Mouse (Mus musculus): ENCODE data around the gene Itgb3bp. TPM values are rescaled to one million over a fixed set of nuclear protein-coding genes. Genes with fewer than 3 reads are reported as not detected.

Gene Itgb3bp
- total and polyA plus RNA-seq, 2 experiments from 2014 or later: 6.4 to 8.8 TPM

GRCm38 (mm10) chr4:99739836-99740235 is 189.8 kb downstream of the Itgb3bp start:
- Histone ChIP-seq H3K4me2 (ENCODE audit: low read depth, low read length, poor library complexity, severe bottlenecking) (no peak overlapping the region), H3K27me3 (ENCODE audit: insufficient read depth, low read length) (no peaks in the 10 kb centered on the region), H3K36me3 (ENCODE audit: insufficient read depth, low read length) (no peaks in the 10 kb centered on the region), H3K9ac (replicated peaks; ENCODE audit: low read length, poor library complexity, severe bottlenecking) (no peak overlapping the region), H3K4me3 (ENCODE audit: low read depth, low read length) (no peak overlapping the region), H3K27ac (ENCODE audit: low read depth, low read length) (no peak overlapping the region), H3K9me3 (ENCODE audit: low read length) (no peaks in the 10 kb centered on the region), H3K4me1 (ENCODE audit: insufficient read depth, low read length) (no peaks in the 10 kb centered on the region)
- ATAC-seq (ENCODE audit: low FRiP score) (no peak), DNase-seq (ENCODE audit: low spot score) (no peak)
- WGBS: 47% methylated on average over 7 of the region's 7 CpGs
- TF ChIP-seq CTCF (IDR thresholded peaks at IDR 0.05): no peak

- no peak for ATAC-seq (ENCODE audit: low FRiP score)
- Histone ChIP-seq H3K9me3 (ENCODE audit: low read length) (no peaks in the 10 kb centered on the region), H3K4me3 (ENCODE audit: low read depth, low read length) (no peak overlapping the region), H3K4me2 (ENCODE audit: low read depth, low read length, poor library complexity, severe bottlenecking) (no peak overlapping the region), H3K27ac (ENCODE audit: low read depth, low read length) (no peak overlapping the region), H3K36me3 (ENCODE audit: insufficient read depth, low read length) (peaks cover 15% of the 10 kb centered on the region; the same call in 1 of the 2 replicates), H3K27me3 (ENCODE audit: insufficient read depth, low read length) (no peaks in the 10 kb centered on the region), H3K4me1 (ENCODE audit: insufficient read depth, low read length) (no peaks in the 10 kb centered on the region), H3K9ac (replicated peaks; ENCODE audit: low read length, poor library complexity, severe bottlenecking) (no peak overlapping the region)
- TF ChIP-seq CTCF (IDR thresholded peaks at IDR 0.05): no peak
- no peak for DNase-seq (ENCODE audit: low spot score)
- 94% methylated on average over 8 of the region's 8 CpGs for WGBS
These were observed 203.6 kb downstream of the Itgb3bp start for GRCm38 (mm10) chr4:99725914-99726451.

- no peak for DNase-seq (ENCODE audit: low spot score)
These were observed 205.3 kb downstream of the Itgb3bp start for GRCm38 (mm10) chr4:99724331-99724730.

GRCm38 (mm10) chr4:99717905-99718304 is 211.7 kb downstream of the Itgb3bp start:
- WGBS: 83% methylated on average over 4 of the region's 4 CpGs

More at GRCm38 (mm10) chr4:99724331-99724730, 205.3 kb downstream of the Itgb3bp start:
- Histone ChIP-seq H3K4me2 (ENCODE audit: low read depth, low read length, poor library complexity, severe bottlenecking) (no peak overlapping the region), H3K4me1 (ENCODE audit: insufficient read depth, low read length) (no peaks in the 10 kb centered on the region), H3K27ac (ENCODE audit: low read depth, low read length) (no peak overlapping the region), H3K36me3 (ENCODE audit: insufficient read depth, low read length) (peaks cover 13% of the 10 kb centered on the region; the same call in 1 of the 2 replicates), H3K9me3 (ENCODE audit: low read length) (no peaks in the 10 kb centered on the region), H3K27me3 (ENCODE audit: insufficient read depth, low read length) (no peaks in the 10 kb centered on the region), H3K4me3 (ENCODE audit: low read depth, low read length) (no peak overlapping the region), H3K9ac (replicated peaks; ENCODE audit: low read length, poor library complexity, severe bottlenecking) (no peak overlapping the region)
- TF ChIP-seq CTCF (IDR thresholded peaks at IDR 0.05): no peak
- no peak for ATAC-seq (ENCODE audit: low FRiP score)
- WGBS: 91% methylated on average over 4 of the region's 4 CpGs

GRCm38 (mm10) chr4:99715783-99716416 is 213.7 kb downstream of the Itgb3bp start:
- Histone ChIP-seq H3K4me2 (ENCODE audit: low read depth, low read length, poor library complexity, severe bottlenecking) (peak overlapping the region; percentile 91), H3K4me3 (ENCODE audit: low read depth, low read length) (peak overlapping the region; percentile 64), H3K36me3 (ENCODE audit: insufficient read depth, low read length) (no peaks in the 10 kb centered on the region; the same call in 1 of the 2 replicates), H3K27me3 (ENCODE audit: insufficient read depth, low read length) (no peaks in the 10 kb centered on the region), H3K27ac (ENCODE audit: low read depth, low read length) (0 out of 2 replicates have a peak overlapping the region, but pooled peaks have one; percentile 48), H3K4me1 (ENCODE audit: insufficient read depth, low read length) (no peaks in the 10 kb centered on the region), H3K9me3 (ENCODE audit: low read length) (no peaks in the 10 kb centered on the region), H3K9ac (replicated peaks; ENCODE audit: low read length, poor library complexity, severe bottlenecking) (peak overlapping the region; percentile 79)
- 24% methylated on average over 25 of the region's 25 CpGs for WGBS
- DNase-seq (ENCODE audit: low spot score): no peak
- peak; percentile 39; the same call in 1 of the 2 replicates for ATAC-seq (ENCODE audit: low FRiP score)
- no peak for TF ChIP-seq CTCF (IDR thresholded peaks at IDR 0.05)

More at GRCm38 (mm10) chr4:99717905-99718304, 211.7 kb downstream of the Itgb3bp start:
- Histone ChIP-seq H3K9ac (replicated peaks; ENCODE audit: low read length, poor library complexity, severe bottlenecking) (no peak overlapping the region), H3K27me3 (ENCODE audit: insufficient read depth, low read length) (no peaks in the 10 kb centered on the region), H3K27ac (ENCODE audit: low read depth, low read length) (no peak overlapping the region), H3K4me3 (ENCODE audit: low read depth, low read length) (no peak overlapping the region), H3K4me2 (ENCODE audit: low read depth, low read length, poor library complexity, severe bottlenecking) (no peak overlapping the region), H3K9me3 (ENCODE audit: low read length) (no peaks in the 10 kb centered on the region), H3K4me1 (ENCODE audit: insufficient read depth, low read length) (no peaks in the 10 kb centered on the region), H3K36me3 (ENCODE audit: insufficient read depth, low read length) (no peaks in the 10 kb centered on the region; the same call in 1 of the 2 replicates)
- TF ChIP-seq CTCF (IDR thresholded peaks at IDR 0.05): no peak
- ATAC-seq (ENCODE audit: low FRiP score) (no peak), DNase-seq (ENCODE audit: low spot score) (no peak)

Other genes starting within 250 kb of the Itgb3bp start
- gene Alg6, start 214.1 kb downstream of the Itgb3bp start, total RNA-seq (2014; rRNA removed): 18.2 and 29.5 TPM in 2 replicates
- gene Alg6, start 214.1 kb downstream of the Itgb3bp start, polyA plus RNA-seq (2015; fragmentation: Nextera tagmentation; extraction: Ambion mirVana): 13.9 and 14.2 TPM in 2 replicates
- 8.6 and 19.4 TPM in 2 replicates for gene Efcab7, start 100.6 kb downstream of the Itgb3bp start, total RNA-seq (2014; rRNA removed)
- gene Efcab7, start 100.6 kb downstream of the Itgb3bp start, polyA plus RNA-seq (2015; fragmentation: Nextera tagmentation; extraction: Ambion mirVana): 8.3 and 10.0 TPM in 2 replicates
- 103 and 112 TPM in 2 replicates for gene Pgm1, start 399 bp downstream of the Itgb3bp start, total RNA-seq (2014; rRNA removed)
- 106 and 114 TPM in 2 replicates for gene Pgm1, start 399 bp downstream of the Itgb3bp start, polyA plus RNA-seq (2015; fragmentation: Nextera tagmentation; extraction: Ambion mirVana)
- 2.8 and 3.0 TPM in 2 replicates for gene Ror1, start 166.0 kb upstream of the Itgb3bp start, total RNA-seq (2014; rRNA removed)
- 0.73 and 0.76 TPM in 2 replicates for gene Ror1, start 166.0 kb upstream of the Itgb3bp start, polyA plus RNA-seq (2015; fragmentation: Nextera tagmentation; extraction: Ambion mirVana)

All from midbrain, postnatal 0 days (tissue).